Mouse (Mus musculus): ENCODE results near the gene Defb9. TPM values are rescaled to one million over a fixed set of nuclear protein-coding genes. Genes with fewer than 3 reads are reported as not detected.
"Not testable (repeated sequence)": the region's sequence is repeated elsewhere in the genome, so short reads cannot be mapped to it uniquely, and the experiment has no call there.

Defb9 gene
- polyA plus RNA-seq (2015; fragmentation: Nextera tagmentation; extraction: Ambion mirVana) = not detected in 2 replicates

- DNase-seq (ENCODE audit: low spot score) = not testable (repeated sequence)
Measured at GRCm38 (mm10) chr8:21885321-21885720, at the start of gene Defb9. Gene Defb9, minus strand, starts transcription at chr8:21885421.

- no peak for DNase-seq (ENCODE audit: low spot score)
Measured at GRCm38 (mm10) chr8:21932610-21933009, 47.4 kb upstream of the Defb9 start, which contains the start of gene Defb15. Gene Defb15, minus strand, starts transcription at chr8:21932710.

GRCm38 (mm10) chr8:21930754-21931153 lies 45.5 kb upstream of the Defb9 start:
- not testable (repeated sequence) for DNase-seq (ENCODE audit: low spot score)

- DNase-seq (ENCODE audit: low spot score) = no peak
Measured at GRCm38 (mm10) chr8:21915625-21916024, 30.4 kb upstream of the Defb9 start.

- no peak for DNase-seq (ENCODE audit: low spot score)
Measured at GRCm38 (mm10) chr8:21912554-21912953, 27.3 kb upstream of the Defb9 start.

- DNase-seq (ENCODE audit: low spot score) = no peak
Measured at GRCm38 (mm10) chr8:21911931-21912330, 26.7 kb upstream of the Defb9 start.

GRCm38 (mm10) chr8:21906290-21906689 lies 21.1 kb upstream of the Defb9 start, which contains the start of gene Defb11:
Gene Defb11, minus strand, starts transcription at chr8:21906412.
- DNase-seq (ENCODE audit: low spot score) = not testable (repeated sequence)

GRCm38 (mm10) chr8:21858586-21858985 lies 26.6 kb downstream of the Defb9 start, which contains the start of gene Defb10:
Gene Defb10, plus strand, starts transcription at chr8:21858901.
- not testable (repeated sequence) for DNase-seq (ENCODE audit: low spot score)

Other genes starting within 250 kb of the Defb9 start
- gene Defa17, start 229.6 kb downstream of the Defb9 start, polyA plus RNA-seq (2015; fragmentation: Nextera tagmentation; extraction: Ambion mirVana) = not detected in 2 replicates
- gene Defa34, start 219.6 kb downstream of the Defb9 start, polyA plus RNA-seq (2015; fragmentation: Nextera tagmentation; extraction: Ambion mirVana) = not detected in 2 replicates
- gene AY761184, start 181.8 kb downstream of the Defb9 start, polyA plus RNA-seq (2015; fragmentation: Nextera tagmentation; extraction: Ambion mirVana) = 0.48 TPM in 1 of 2 replicates, not detected in the other
- gene Defa24, start 150.9 kb downstream of the Defb9 start, polyA plus RNA-seq (2015; fragmentation: Nextera tagmentation; extraction: Ambion mirVana) = 0.59 and 0.77 TPM in 2 replicates
- 0.41 TPM in 1 of 2 replicates, not detected in the other for gene Defb50, start 61.9 kb downstream of the Defb9 start, polyA plus RNA-seq (2015; fragmentation: Nextera tagmentation; extraction: Ambion mirVana)
- gene Defb2, start 45.5 kb downstream of the Defb9 start, polyA plus RNA-seq (2015; fragmentation: Nextera tagmentation; extraction: Ambion mirVana) = not detected in 2 replicates
- not detected in 2 replicates for gene Defb10, start 26.5 kb downstream of the Defb9 start, polyA plus RNA-seq (2015; fragmentation: Nextera tagmentation; extraction: Ambion mirVana)
- not detected in 2 replicates for gene Defb11, start 21.0 kb upstream of the Defb9 start, polyA plus RNA-seq (2015; fragmentation: Nextera tagmentation; extraction: Ambion mirVana)
- not detected in 2 replicates for gene Defb15, start 47.3 kb upstream of the Defb9 start, polyA plus RNA-seq (2015; fragmentation: Nextera tagmentation; extraction: Ambion mirVana)
- not detected in 2 replicates for gene Defb35, start 52.9 kb upstream of the Defb9 start, polyA plus RNA-seq (2015; fragmentation: Nextera tagmentation; extraction: Ambion mirVana)
- gene Defb13, start 61.3 kb upstream of the Defb9 start, polyA plus RNA-seq (2015; fragmentation: Nextera tagmentation; extraction: Ambion mirVana) = not detected in 2 replicates
- gene Fam90a1a, start 73.3 kb upstream of the Defb9 start, polyA plus RNA-seq (2015; fragmentation: Nextera tagmentation; extraction: Ambion mirVana) = 0.07 TPM in 1 of 2 replicates, not detected in the other
- not detected in 2 replicates for gene Ccdc70, start 84.4 kb upstream of the Defb9 start, polyA plus RNA-seq (2015; fragmentation: Nextera tagmentation; extraction: Ambion mirVana)
- gene Atp7b, start 174.9 kb upstream of the Defb9 start, polyA plus RNA-seq (2015; fragmentation: Nextera tagmentation; extraction: Ambion mirVana) = 2.3 and 2.4 TPM in 2 replicates
- gene Alg11, start 175.3 kb upstream of the Defb9 start, polyA plus RNA-seq (2015; fragmentation: Nextera tagmentation; extraction: Ambion mirVana) = 15.4 and 16.5 TPM in 2 replicates
- gene Nek5, start 239.6 kb upstream of the Defb9 start, polyA plus RNA-seq (2015; fragmentation: Nextera tagmentation; extraction: Ambion mirVana) = 0.23 TPM in 1 of 2 replicates, not detected in the other